Mouse (Mus musculus): ENCODE data around the gene Lin28b. TPM values are rescaled to one million over a fixed set of nuclear protein-coding genes. Genes with fewer than 3 reads are reported as not detected.

Lin28b gene
- not detected in 2 replicates for polyA plus RNA-seq (2012; ENCODE audit: low replicate concordance)

GRCm38 (mm10) chr10:45485761-45486602 lies at the start of gene Lin28b:
TSS of gene Lin28b (minus strand) at chr10:45486395.

GRCm38 (mm10) chr10:45335434-45336422 lies 150.5 kb downstream of the Lin28b start, which contains the start of gene Bves:
TSS of gene Bves (plus strand) at chr10:45335772.

Other genes starting within 250 kb of the Lin28b start
- gene Bves, start 150.6 kb downstream of the Lin28b start, polyA plus RNA-seq (2012; ENCODE audit: low replicate concordance) = 0.08 TPM in 1 of 2 replicates, not detected in the other
- 2.7 and 7.4 TPM in 2 replicates for gene Hace1, start 91.4 kb upstream of the Lin28b start, polyA plus RNA-seq (2012; ENCODE audit: low replicate concordance)